Mouse (Mus musculus): ENCODE measurements around the gene Myo16. TPM values are rescaled to one million over a fixed set of nuclear protein-coding genes. Genes with fewer than 3 reads are reported as not detected.

The Myo16 gene
- polyA plus RNA-seq, 1 experiment from 2014 or later: 0.63 TPM

- H3K4me2 ChIP-seq (replicated peaks): no peak overlapping the region
- no peaks in the 10 kb centered on the region for H3K9me3 ChIP-seq (replicated peaks)
- H3K4me1 ChIP-seq: no peaks in the 10 kb centered on the region
- H3K4me3 ChIP-seq (replicated peaks): no peak overlapping the region
- no peak for ATAC-seq (ENCODE audit: insufficient number of reproducible peaks, low FRiP score, low TSS enrichment, low read depth)
- 49% methylated on average over 8 of the region's 8 CpGs for WGBS
- no peaks in the 10 kb centered on the region for H3K36me3 ChIP-seq
- no peaks in the 10 kb centered on the region for H3K27me3 ChIP-seq
- no peak overlapping the region for H3K9ac ChIP-seq
- no peak overlapping the region for H3K27ac ChIP-seq (replicated peaks)
Measured at GRCm38 (mm10) chr8:10230746-10231369, 77.1 kb downstream of the Myo16 start.

- no peaks in the 10 kb centered on the region for H3K36me3 ChIP-seq
- no peak overlapping the region for H3K9ac ChIP-seq
- H3K4me2 ChIP-seq (replicated peaks): no peak overlapping the region
- H3K27me3 ChIP-seq: no peaks in the 10 kb centered on the region
- H3K4me1 ChIP-seq: no peaks in the 10 kb centered on the region
- no peak overlapping the region for H3K4me3 ChIP-seq (replicated peaks)
- H3K9me3 ChIP-seq (replicated peaks): no peaks in the 10 kb centered on the region
- no peak overlapping the region for H3K27ac ChIP-seq (replicated peaks)
- WGBS: 80% methylated on average over 2 of the region's 2 CpGs
- ATAC-seq (ENCODE audit: insufficient number of reproducible peaks, low FRiP score, low TSS enrichment, low read depth): no peak
Measured at GRCm38 (mm10) chr8:10234516-10234915, 80.8 kb downstream of the Myo16 start.

GRCm38 (mm10) chr8:10243344-10243743 is 89.6 kb downstream of the Myo16 start:
- Histone ChIP-seq H3K4me1 (no peaks in the 10 kb centered on the region), H3K27me3 (no peaks in the 10 kb centered on the region), H3K4me3 (replicated peaks) (no peak overlapping the region), H3K9ac (no peak overlapping the region), H3K27ac (replicated peaks) (no peak overlapping the region), H3K9me3 (replicated peaks) (no peaks in the 10 kb centered on the region), H3K36me3 (no peaks in the 10 kb centered on the region), H3K4me2 (replicated peaks) (no peak overlapping the region)
- ATAC-seq (ENCODE audit: insufficient number of reproducible peaks, low FRiP score, low TSS enrichment, low read depth): no peak
- 72% methylated on average over 3 of the region's 3 CpGs for WGBS

- H3K4me2 ChIP-seq (replicated peaks): no peak overlapping the region
- 4% methylated on average over 15 of the region's 15 CpGs for WGBS
- ATAC-seq (ENCODE audit: insufficient number of reproducible peaks, low FRiP score, low TSS enrichment, low read depth): no peak
Measured at GRCm38 (mm10) chr8:10249156-10249555, 95.4 kb downstream of the Myo16 start.

GRCm38 (mm10) chr8:10255741-10256140 is 102.0 kb downstream of the Myo16 start:
- H3K9ac ChIP-seq: no peak overlapping the region
- no peaks in the 10 kb centered on the region for H3K9me3 ChIP-seq (replicated peaks)
- no peak overlapping the region for H3K4me3 ChIP-seq (replicated peaks)
- H3K27ac ChIP-seq (replicated peaks): no peak overlapping the region
- no peak for ATAC-seq (ENCODE audit: insufficient number of reproducible peaks, low FRiP score, low TSS enrichment, low read depth)
- H3K27me3 ChIP-seq: no peaks in the 10 kb centered on the region; the same call in 1 of the 2 replicates
- no peaks in the 10 kb centered on the region for H3K4me1 ChIP-seq
- 52% methylated on average over 2 of the region's 2 CpGs for WGBS
- H3K36me3 ChIP-seq: no peaks in the 10 kb centered on the region
- H3K4me2 ChIP-seq (replicated peaks): no peak overlapping the region

More at GRCm38 (mm10) chr8:10249156-10249555, 95.4 kb downstream of the Myo16 start:
- Histone ChIP-seq H3K27ac (replicated peaks) (no peak overlapping the region), H3K4me3 (replicated peaks) (no peak overlapping the region), H3K36me3 (no peaks in the 10 kb centered on the region), H3K4me1 (0 out of 2 replicates have a peak, but pooled peaks cover 4% of the 10 kb centered on the region), H3K9ac (no peak overlapping the region), H3K27me3 (peaks cover 9% of the 10 kb centered on the region), H3K9me3 (replicated peaks) (no peaks in the 10 kb centered on the region)

- Histone ChIP-seq H3K9me3 (replicated peaks) (no peaks in the 10 kb centered on the region), H3K27me3 (no peaks in the 10 kb centered on the region), H3K36me3 (no peaks in the 10 kb centered on the region), H3K4me2 (replicated peaks) (no peak overlapping the region), H3K9ac (no peak overlapping the region), H3K27ac (replicated peaks) (no peak overlapping the region), H3K4me1 (no peaks in the 10 kb centered on the region), H3K4me3 (replicated peaks) (no peak overlapping the region)
- ATAC-seq (ENCODE audit: insufficient number of reproducible peaks, low FRiP score, low TSS enrichment, low read depth): no peak
- WGBS: 79% methylated on average over 3 of the region's 3 CpGs
Measured at GRCm38 (mm10) chr8:10256563-10256962, 102.9 kb downstream of the Myo16 start.

- no peak for ATAC-seq (ENCODE audit: insufficient number of reproducible peaks, low FRiP score, low TSS enrichment, low read depth)
Measured at GRCm38 (mm10) chr8:10270094-10270493, 116.4 kb downstream of the Myo16 start.

GRCm38 (mm10) chr8:10292600-10292999 is 138.9 kb downstream of the Myo16 start:
- H3K4me3 ChIP-seq (replicated peaks): no peak overlapping the region
- no peaks in the 10 kb centered on the region for H3K27me3 ChIP-seq
- no peaks in the 10 kb centered on the region for H3K9me3 ChIP-seq (replicated peaks)
- no peak overlapping the region for H3K9ac ChIP-seq
- 66% methylated on average over 4 of the region's 4 CpGs for WGBS
- no peak overlapping the region for H3K27ac ChIP-seq (replicated peaks)
- no peak for ATAC-seq (ENCODE audit: insufficient number of reproducible peaks, low FRiP score, low TSS enrichment, low read depth)
- H3K36me3 ChIP-seq: no peaks in the 10 kb centered on the region
- no peak overlapping the region for H3K4me2 ChIP-seq (replicated peaks)
- no peaks in the 10 kb centered on the region for H3K4me1 ChIP-seq

More at GRCm38 (mm10) chr8:10270094-10270493, 116.4 kb downstream of the Myo16 start:
- Histone ChIP-seq H3K4me1 (no peaks in the 10 kb centered on the region), H3K4me2 (replicated peaks) (no peak overlapping the region), H3K36me3 (no peaks in the 10 kb centered on the region), H3K9ac (no peak overlapping the region), H3K4me3 (replicated peaks) (no peak overlapping the region), H3K27me3 (no peaks in the 10 kb centered on the region), H3K27ac (replicated peaks) (no peak overlapping the region), H3K9me3 (replicated peaks) (no peaks in the 10 kb centered on the region)
- WGBS: 82% methylated on average over 4 of the region's 4 CpGs

GRCm38 (mm10) chr8:10300797-10301196 is 147.1 kb downstream of the Myo16 start:
- no peak for ATAC-seq (ENCODE audit: insufficient number of reproducible peaks, low FRiP score, low TSS enrichment, low read depth)
- H3K36me3 ChIP-seq: no peaks in the 10 kb centered on the region
- 54% methylated on average over 3 of the region's 3 CpGs for WGBS
- peaks cover 4% of the 10 kb centered on the region; the same call in 1 of the 2 replicates for H3K27me3 ChIP-seq
- no peak overlapping the region for H3K4me3 ChIP-seq (replicated peaks)
- no peak overlapping the region for H3K9ac ChIP-seq
- H3K4me1 ChIP-seq: 0 out of 2 replicates have a peak, but pooled peaks cover 3% of the 10 kb centered on the region
- no peaks in the 10 kb centered on the region for H3K9me3 ChIP-seq (replicated peaks)
- H3K27ac ChIP-seq (replicated peaks): no peak overlapping the region
- H3K4me2 ChIP-seq (replicated peaks): no peak overlapping the region

GRCm38 (mm10) chr8:10303061-10303460 is 149.3 kb downstream of the Myo16 start:
- Histone ChIP-seq H3K4me1 (0 out of 2 replicates have a peak, but pooled peaks cover 3% of the 10 kb centered on the region), H3K4me2 (replicated peaks) (no peak overlapping the region), H3K4me3 (replicated peaks) (no peak overlapping the region), H3K9ac (no peak overlapping the region), H3K27ac (replicated peaks) (no peak overlapping the region), H3K9me3 (replicated peaks) (no peaks in the 10 kb centered on the region), H3K36me3 (no peaks in the 10 kb centered on the region), H3K27me3 (peaks cover 4% of the 10 kb centered on the region; the same call in 1 of the 2 replicates)
- 69% methylated on average over 4 of the region's 4 CpGs for WGBS
- ATAC-seq (ENCODE audit: insufficient number of reproducible peaks, low FRiP score, low TSS enrichment, low read depth): no peak

GRCm38 (mm10) chr8:10303992-10304391 is 150.3 kb downstream of the Myo16 start:
- 55% methylated on average over 3 of the region's 3 CpGs for WGBS
- no peak overlapping the region for H3K27ac ChIP-seq (replicated peaks)
- H3K4me3 ChIP-seq (replicated peaks): no peak overlapping the region
- ATAC-seq (ENCODE audit: insufficient number of reproducible peaks, low FRiP score, low TSS enrichment, low read depth): no peak
- H3K4me2 ChIP-seq (replicated peaks): no peak overlapping the region
- peaks cover 4% of the 10 kb centered on the region; the same call in 1 of the 2 replicates for H3K27me3 ChIP-seq
- no peak overlapping the region for H3K9ac ChIP-seq
- 0 out of 2 replicates have a peak, but pooled peaks cover 3% of the 10 kb centered on the region for H3K4me1 ChIP-seq
- no peaks in the 10 kb centered on the region for H3K9me3 ChIP-seq (replicated peaks)
- no peaks in the 10 kb centered on the region for H3K36me3 ChIP-seq

GRCm38 (mm10) chr8:10304721-10305120 is 151.0 kb downstream of the Myo16 start:
- Histone ChIP-seq H3K27me3 (no peaks in the 10 kb centered on the region), H3K9me3 (replicated peaks) (no peaks in the 10 kb centered on the region), H3K9ac (no peak overlapping the region), H3K4me2 (replicated peaks) (no peak overlapping the region), H3K27ac (replicated peaks) (no peak overlapping the region), H3K4me3 (replicated peaks) (no peak overlapping the region), H3K36me3 (no peaks in the 10 kb centered on the region), H3K4me1 (0 out of 2 replicates have a peak, but pooled peaks cover 3% of the 10 kb centered on the region)
- no peak for ATAC-seq (ENCODE audit: insufficient number of reproducible peaks, low FRiP score, low TSS enrichment, low read depth)
- 73% methylated on average over 1 of the region's 1 CpGs for WGBS
